Mouse (Mus musculus) adrenal gland, postnatal 36 days (tissue): ENCODE measurements at regions not wholly inside any gene's neighbourhood (a gene's known extent, or its start where the extent isn't known, plus 50 kb on each side); places are given as distances from the start of the nearest gene placed in this dataset.
"Not testable (repeated sequence)": the region's sequence is repeated elsewhere in the genome, so short reads cannot be mapped to it uniquely, and the experiment has no call there.

ENCODE experiments used
- DNase-seq, 2 experiments: peaks; one replicate each; pipeline ENCODE4 v3.0.0; 2021; ENCODE audit warnings: mixed read lengths in 1 of 2

- DNase-seq, result no peak
These were observed 317.3 kb upstream of the Irx1 start for GRCm38 (mm10) chr13:72280871-72281270.

GRCm38 (mm10) chr13:72282764-72283163, 319.2 kb upstream of the Irx1 start:
- DNase-seq, result no peak

GRCm38 (mm10) chr13:72283701-72284100, 320.2 kb upstream of the Irx1 start:
- no peak for DNase-seq

- DNase-seq, result no peak
These were observed 322.8 kb upstream of the Irx1 start for GRCm38 (mm10) chr13:72286301-72286700.

- no peak for DNase-seq
These were observed 325.0 kb upstream of the Irx1 start for GRCm38 (mm10) chr13:72288381-72289092.

GRCm38 (mm10) chr13:72289093-72289501, 325.6 kb upstream of the Irx1 start:
- no peak for DNase-seq

- DNase-seq, result peak in 1 of 2 experiments; percentile 2
These were observed 328.8 kb upstream of the Irx1 start for GRCm38 (mm10) chr13:72292361-72292760.

GRCm38 (mm10) chr13:72293059-72293694, 329.7 kb upstream of the Irx1 start:
- no peak for DNase-seq

GRCm38 (mm10) chr13:72298264-72298870, 330.3 kb upstream of the Irx2 start:
- DNase-seq, result no peak

- no peak for DNase-seq
These were observed 329.0 kb upstream of the Irx2 start for GRCm38 (mm10) chr13:72299660-72300059.

- DNase-seq, result no peak
These were observed 327.5 kb upstream of the Irx2 start for GRCm38 (mm10) chr13:72301114-72301513.

GRCm38 (mm10) chr13:72301841-72302240, 326.8 kb upstream of the Irx2 start:
- no peak for DNase-seq

- no peak for DNase-seq
These were observed 326.0 kb upstream of the Irx2 start for GRCm38 (mm10) chr13:72302436-72303125.

- DNase-seq, result no peak
These were observed 325.4 kb upstream of the Irx2 start for GRCm38 (mm10) chr13:72303126-72303760.

- DNase-seq, result no peak
These were observed 304.5 kb upstream of the Irx2 start for GRCm38 (mm10) chr13:72324041-72324690.

GRCm38 (mm10) chr13:72326201-72326600, 302.4 kb upstream of the Irx2 start:
- DNase-seq, result not testable (repeated sequence)

GRCm38 (mm10) chr13:72345647-72346133, 282.9 kb upstream of the Irx2 start:
- no peak for DNase-seq

GRCm38 (mm10) chr13:72346207-72346943, 282.2 kb upstream of the Irx2 start:
- no peak for DNase-seq

GRCm38 (mm10) chr13:72346944-72347586, 281.6 kb upstream of the Irx2 start:
- no peak for DNase-seq

- DNase-seq, result no peak
These were observed 275.9 kb upstream of the Irx2 start for GRCm38 (mm10) chr13:72352641-72353181.
